17 mouse cellular contexts compared by ENCODE assay signal in the genomic region with DNA sequence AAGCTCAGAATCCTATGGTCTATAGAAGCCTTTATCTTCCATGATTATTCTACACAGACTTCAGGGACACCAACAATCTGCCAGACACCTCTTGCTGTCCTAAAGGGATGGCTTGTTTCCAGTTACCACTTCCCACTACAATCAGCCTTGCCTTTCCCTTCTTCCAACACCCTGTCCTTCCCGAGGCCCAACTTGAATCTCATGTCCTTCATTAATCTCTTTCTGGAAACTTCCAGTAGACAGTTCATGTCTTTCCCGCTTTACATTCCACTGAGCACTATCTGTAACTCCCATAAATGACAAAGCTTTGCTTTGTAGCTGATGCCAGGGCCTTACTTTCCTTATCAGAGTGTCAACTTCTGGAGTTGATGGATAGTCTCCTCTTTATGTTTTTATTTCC.
"Had no signal": no experiment of that assay in that cellular context is flagged by ENCODE, and none has a peak within 500 bp of the region (broad histone marks: within the 10 kb centered on the region; RNA-seq: fewer than 3 reads in every experiment).

No protein-coding gene starts in this region.

- H3K9ac ChIP-seq: liver, embryonic 13.5 days; liver, embryonic 15.5 days; liver, postnatal 0 days; midbrain, embryonic 13.5 days; midbrain, embryonic 15.5 days; neural tube, embryonic 12.5 days; stomach, embryonic 15.5 days had no signal

- H3K4me1 ChIP-seq: liver, embryonic 13.5 days; liver, embryonic 15.5 days; megakaryocyte, embryonic 14.5 days; midbrain, embryonic 13.5 days; midbrain, embryonic 15.5 days; neural tube, embryonic 12.5 days; stomach, embryonic 15.5 days had no signal

- H3K4me3 ChIP-seq: liver, embryonic 13.5 days; liver, embryonic 15.5 days; megakaryocyte, embryonic 14.5 days; midbrain, embryonic 13.5 days; midbrain, embryonic 15.5 days; neural tube, embryonic 12.5 days; stomach, embryonic 15.5 days had no signal

- H3K9me3 ChIP-seq: liver, embryonic 13.5 days; liver, embryonic 15.5 days; megakaryocyte, embryonic 14.5 days; midbrain, embryonic 13.5 days; midbrain, embryonic 15.5 days; neural tube, embryonic 12.5 days; stomach, embryonic 15.5 days had no signal

- DNase-seq: liver, embryonic 13.5 days; liver, postnatal 0 days; lung, postnatal 36 days; right cerebral cortex, postnatal 14 days; thymus, adult 2 months; thymus, postnatal 25 days; thymus, postnatal 4 days had no signal

- H3K27ac ChIP-seq: liver, embryonic 13.5 days; liver, embryonic 15.5 days; macrophage; midbrain, embryonic 13.5 days; midbrain, embryonic 15.5 days; neural tube, embryonic 12.5 days; stomach, embryonic 15.5 days; stomach, postnatal 0 days had no signal

- ATAC-seq: liver, postnatal 0 days; midbrain, embryonic 13.5 days; midbrain, embryonic 15.5 days had no signal

- H3K36me3 ChIP-seq: liver, embryonic 13.5 days; liver, embryonic 15.5 days; midbrain, embryonic 13.5 days; midbrain, embryonic 15.5 days; neural tube, embryonic 12.5 days; stomach, embryonic 15.5 days had no signal

- H3K27me3 ChIP-seq: liver, embryonic 13.5 days; liver, embryonic 15.5 days; megakaryocyte, embryonic 14.5 days; midbrain, embryonic 13.5 days; midbrain, embryonic 15.5 days; neural tube, embryonic 12.5 days; stomach, embryonic 15.5 days had no signal

- H3K4me2 ChIP-seq: liver, embryonic 11.5 days; liver, embryonic 13.5 days; liver, embryonic 15.5 days; midbrain, embryonic 11.5 days; midbrain, embryonic 13.5 days; midbrain, embryonic 15.5 days; neural tube, embryonic 12.5 days; stomach, embryonic 15.5 days had no signal
